Mouse (Mus musculus) midbrain, embryonic 11.5 days (tissue): Measurements from ENCODE around the gene Phgdh. TPM values are rescaled to one million over a fixed set of nuclear protein-coding genes. Genes with fewer than 3 reads are reported as not detected.

Experiments
- polyA plus RNA-seq: library from polyadenylated mRNA; unstranded; fragments of >200 nt; fragmentation: Nextera tagmentation; extraction: Ambion mirVana; gene quantifications from 2 replicates; pipeline ENCODE4 v1.2.1, GENCODE M21; 2014

Gene Phgdh
- polyA plus RNA-seq, 1 experiment from 2014 or later, result 361 TPM

Other genes starting within 250 kb of the Phgdh start
- not detected in 2 replicates for gene Adam30, start 179.4 kb downstream of the Phgdh start, polyA plus RNA-seq
- not detected in 2 replicates for gene Reg4, start 117.8 kb downstream of the Phgdh start, polyA plus RNA-seq
- 4.3 and 5.7 TPM in 2 replicates for gene Hmgcs2, start 59.6 kb downstream of the Phgdh start, polyA plus RNA-seq
- gene Zfp697, start 42.5 kb upstream of the Phgdh start, polyA plus RNA-seq, result 9.5 and 10.2 TPM in 2 replicates
- gene Gm4450, start 117.1 kb upstream of the Phgdh start, polyA plus RNA-seq, result 0.10 TPM in 1 of 2 replicates, not detected in the other
- gene Hsd3b4, start 170.5 kb upstream of the Phgdh start, polyA plus RNA-seq, result not detected in 2 replicates
- not detected in 2 replicates for gene Gm10681, start 248.8 kb upstream of the Phgdh start, polyA plus RNA-seq